Mouse (Mus musculus): ENCODE measurements around the gene Spata20. TPM values are rescaled to one million over a fixed set of nuclear protein-coding genes. Genes with fewer than 3 reads are reported as not detected.

The Spata20 gene
- total and polyA plus RNA-seq, 3 experiments: not detected

- H3K27me3 ChIP-seq (ENCODE audit: control insufficient read depth in 1 of 2, insufficient read depth in 2 of 2, low read length in 2 of 2): peaks cover 1 to 6% of the 10 kb centered on the region in 2 experiments; a peak in 3 of 4 replicates
- H3K79me2 ChIP-seq (ENCODE audit: control insufficient read depth, insufficient read depth, low read length, poor library complexity): no peaks in the 10 kb centered on the region
- TF ChIP-seq CTCF (IDR thresholded peaks at IDR 0.05 in 2 of 3, conservative IDR thresholded peaks at IDR 0.05 in 1 of 3; ENCODE audit: control insufficient read depth in 1 of 3, insufficient read depth in 1 of 3, low read depth in 2 of 3, low read length in 3 of 3, poor library complexity in 1 of 3, severe bottlenecking in 1 of 3) (no peak), EP300 (IDR thresholded peaks at IDR 0.05; ENCODE audit: low read depth in 1 of 2, low read length in 2 of 2) (no peak), ZKSCAN1 (IDR thresholded peaks at IDR 0.05; ENCODE audit: low read depth, low read length) (no peak), UBTF (IDR thresholded peaks at IDR 0.05; ENCODE audit: borderline replicate concordance, insufficient read depth, low read depth, low read length) (no peak), CHD2 (IDR thresholded peaks at IDR 0.05; ENCODE audit: low read length) (no peak)
- no peak overlapping the region for H3K27ac ChIP-seq (ENCODE audit: control insufficient read depth, low read depth, low read length)
- H3K4me1 ChIP-seq (ENCODE audit: control insufficient read depth in 1 of 2, insufficient read depth in 2 of 2, low read length in 2 of 2): no peaks in the 10 kb centered on the region
- no peak overlapping the region for H3K9ac ChIP-seq (ENCODE audit: control insufficient read depth, low read depth, low read length, poor library complexity, severe bottlenecking)
- H3K9me3 ChIP-seq (replicated peaks; ENCODE audit: insufficient read depth, low read length): no peaks in the 10 kb centered on the region
- DNase-seq (ENCODE audit: low read depth, low spot score): no peak
- H3K36me3 ChIP-seq (ENCODE audit: control insufficient read depth in 1 of 2, insufficient read depth in 2 of 2, low read length in 2 of 2): no peaks in the 10 kb centered on the region
- no peak overlapping the region for H3K4me3 ChIP-seq (ENCODE audit: control insufficient read depth in 1 of 2, insufficient read depth in 1 of 2, low read depth in 2 of 2, low read length in 2 of 2)
These were observed 756 bp downstream of the Spata20 start for GRCm38 (mm10) chr11:94485223-94485622.

DNA sequence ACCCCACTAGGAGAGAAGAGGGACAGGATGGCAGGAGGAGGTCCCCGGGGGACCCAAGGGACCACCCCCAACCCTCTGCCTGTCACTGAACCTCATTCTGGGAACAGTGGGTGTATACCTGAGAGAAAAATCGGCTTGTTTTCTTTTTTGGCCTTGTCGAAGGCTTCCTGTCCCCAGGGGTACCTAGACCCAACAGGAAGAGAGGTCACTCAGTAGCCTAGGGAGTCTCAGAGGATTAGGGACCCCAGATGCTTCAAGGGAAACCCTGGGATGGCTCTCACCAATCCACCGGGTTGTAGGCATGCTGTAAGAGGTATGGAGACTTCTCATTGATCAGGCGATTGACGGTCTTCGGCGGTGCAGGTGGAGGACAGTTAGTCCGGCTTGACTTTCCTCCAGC is 1.3 kb downstream of the Spata20 start:
- Histone ChIP-seq H3K4me3 (ENCODE audit: control insufficient read depth in 1 of 2, insufficient read depth in 1 of 2, low read depth in 2 of 2, low read length in 2 of 2) (no peak overlapping the region), H3K9ac (ENCODE audit: control insufficient read depth, low read depth, low read length, poor library complexity, severe bottlenecking) (no peak overlapping the region), H3K4me1 (ENCODE audit: control insufficient read depth in 1 of 2, insufficient read depth in 2 of 2, low read length in 2 of 2) (no peaks in the 10 kb centered on the region), H3K27ac (ENCODE audit: control insufficient read depth, low read depth, low read length) (no peak overlapping the region), H3K79me2 (ENCODE audit: control insufficient read depth, insufficient read depth, low read length, poor library complexity) (no peaks in the 10 kb centered on the region), H3K27me3 (ENCODE audit: control insufficient read depth in 1 of 2, insufficient read depth in 2 of 2, low read length in 2 of 2) (peaks cover 1 to 6% of the 10 kb centered on the region in 2 experiments; a peak in 3 of 4 replicates), H3K36me3 (ENCODE audit: control insufficient read depth in 1 of 2, insufficient read depth in 2 of 2, low read length in 2 of 2) (no peaks in the 10 kb centered on the region), H3K9me3 (replicated peaks; ENCODE audit: insufficient read depth, low read length) (no peaks in the 10 kb centered on the region)
- TF ChIP-seq ZMIZ1 (IDR thresholded peaks at IDR 0.05; ENCODE audit: low read depth, low read length) (no peak), ELF1 (IDR thresholded peaks at IDR 0.05; ENCODE audit: low read depth, low read length) (no peak), MAZ (IDR thresholded peaks at IDR 0.05; ENCODE audit: low read depth, low read length) (no peak), MXI1 (IDR thresholded peaks at IDR 0.05; ENCODE audit: low read depth, low read length) (no peak), BHLHE40 (IDR thresholded peaks at IDR 0.05; ENCODE audit: borderline replicate concordance, low read depth, low read length) (no peak), NRF1 (IDR thresholded peaks at IDR 0.05; ENCODE audit: insufficient read depth, low read depth, low read length, poor library complexity, severe bottlenecking) (no peak), UBTF (IDR thresholded peaks at IDR 0.05; ENCODE audit: borderline replicate concordance, insufficient read depth, low read depth, low read length) (no peak)
- DNase-seq (ENCODE audit: low read depth, low spot score): no peak

- Histone ChIP-seq H3K79me2 (ENCODE audit: control insufficient read depth, insufficient read depth, low read length, poor library complexity) (no peaks in the 10 kb centered on the region), H3K36me3 (ENCODE audit: control insufficient read depth in 1 of 2, insufficient read depth in 2 of 2, low read length in 2 of 2) (no peaks in the 10 kb centered on the region), H3K27ac (ENCODE audit: control insufficient read depth, low read depth, low read length) (no peak overlapping the region), H3K4me1 (ENCODE audit: control insufficient read depth in 1 of 2, insufficient read depth in 2 of 2, low read length in 2 of 2) (no peaks in the 10 kb centered on the region), H3K4me3 (ENCODE audit: control insufficient read depth in 1 of 2, insufficient read depth in 1 of 2, low read depth in 2 of 2, low read length in 2 of 2) (no peak overlapping the region), H3K9me3 (replicated peaks; ENCODE audit: insufficient read depth, low read length) (no peaks in the 10 kb centered on the region), H3K27me3 (ENCODE audit: control insufficient read depth in 1 of 2, insufficient read depth in 2 of 2, low read length in 2 of 2) (peaks cover 3 to 10% of the 10 kb centered on the region in 2 experiments; a peak in 3 of 4 replicates), H3K9ac (ENCODE audit: control insufficient read depth, low read depth, low read length, poor library complexity, severe bottlenecking) (no peak overlapping the region)
- DNase-seq (ENCODE audit: low read depth, low spot score): no peak
- TF ChIP-seq EP300 (IDR thresholded peaks at IDR 0.05; ENCODE audit: low read depth in 1 of 2, low read length in 2 of 2) (no peak), MAX (IDR thresholded peaks at IDR 0.05; ENCODE audit: low read length) (no peak), MXI1 (IDR thresholded peaks at IDR 0.05; ENCODE audit: low read depth, low read length) (no peak), USF2 (IDR thresholded peaks at IDR 0.05; ENCODE audit: borderline replicate concordance in 1 of 2, insufficient read depth in 1 of 2, low read depth in 1 of 2, low read length in 2 of 2) (no peak), TCF12 (IDR thresholded peaks at IDR 0.05; ENCODE audit: low read depth, low read length) (no peak)
These were observed 2.1 kb downstream of the Spata20 start for GRCm38 (mm10) chr11:94483921-94484320.

Measured in MEL (cell line).